Mouse (Mus musculus) lung, embryonic 14.5 days (tissue): ENCODE data around the gene Igf2bp1. TPM values are rescaled to one million over a fixed set of nuclear protein-coding genes. Genes with fewer than 3 reads are reported as not detected.
A peak's percentile ranks its signal among the peaks of the same experiment; 100 is the strongest.

Experiments
- ATAC-seq: fragments of 200-750 bp; cut with Nextera tagmentation; 2 replicates; pipeline ENCODE4 v1.8.0; 2017; ENCODE audit warnings: mild to moderate bottlenecking, moderate TSS enrichment, moderate library complexity; ENCODE audit not compliant: insufficient read depth
- DNase-seq: peaks from one replicate; pipeline ENCODE4 v3.0.0-alpha.2; 2015
- H3K27ac ChIP-seq: fragments of 300-500 bp; sonication (generic); 2 replicates; pipeline ENCODE4 v1.5.1; 2014; ENCODE audit warnings: low read depth, mild to moderate bottlenecking, moderate library complexity
- H3K27me3 ChIP-seq: fragments of 300-500 bp; sonication (generic); 2 replicates; pipeline ENCODE4 v1.6.1; 2014; ENCODE audit warnings: low read length, control low read depth; ENCODE audit not compliant: insufficient read depth
- H3K36me3 ChIP-seq: fragments of 300-500 bp; sonication (generic); 2 replicates; pipeline ENCODE4 v1.6.1; 2014; ENCODE audit warnings: control low read depth; ENCODE audit not compliant: insufficient read depth
- H3K4me1 ChIP-seq: fragments of 300-500 bp; sonication (generic); 2 replicates; pipeline ENCODE4 v1.6.1; 2014; ENCODE audit warnings: antibody characterized with exemption, control low read depth; ENCODE audit not compliant: insufficient read depth
- H3K4me2 ChIP-seq: fragments of 300-500 bp; sonication (generic); 2 replicates; pipeline ENCODE4 v1.6.1; 2014; ENCODE audit warnings: mild to moderate bottlenecking
- H3K4me3 ChIP-seq: fragments of 300-500 bp; sonication (generic); 2 replicates; pipeline ENCODE4 v1.5.1; 2014; ENCODE audit warnings: low read depth, low read length
- H3K9ac ChIP-seq: fragments of 300-500 bp; sonication (generic); 2 replicates; pipeline ENCODE4 v1.6.1; 2014
- H3K9me3 ChIP-seq: fragments of 300-500 bp; sonication (generic); 2 replicates; pipeline ENCODE4 v1.6.1; 2016; ENCODE audit warnings: low read depth, low read length, control low read depth
- CTCF ChIP-seq: IDR thresholded peaks from 2 replicates; pipeline ENCODE4 v1.5.1; 2016; ENCODE audit warnings: antibody characterized with exemption, low read depth
- WGBS: fragments of 180-500 bp; shearing (Covaris S2); extraction: QIAGEN DNeasy Blood & Tissue Kit; methylation state at CpG from one replicate; pipeline ENCODE4 v1.1.7; 2014; 5-methylcytosine and 5-hydroxymethylcytosine counted together
- polyA plus RNA-seq: library from polyadenylated mRNA; unstranded; fragments of >200 nt; fragmentation: Nextera tagmentation; extraction: Ambion mirVana; gene quantifications from 2 replicates; pipeline ENCODE4 v1.2.1, GENCODE M21; 2014

Igf2bp1 gene
- polyA plus RNA-seq, 1 experiment from 2014 or later = 30.9 TPM

- peaks cover 69% of the 10 kb centered on the region for H3K36me3 ChIP-seq
- H3K9me3 ChIP-seq = no peaks in the 10 kb centered on the region
- no peak overlapping the region for H3K4me3 ChIP-seq
- no peak overlapping the region for H3K27ac ChIP-seq
- no peak overlapping the region for H3K4me2 ChIP-seq
- H3K27me3 ChIP-seq = no peaks in the 10 kb centered on the region
- no peaks in the 10 kb centered on the region for H3K4me1 ChIP-seq
- H3K9ac ChIP-seq = no peak overlapping the region
- DNase-seq (no peak), ATAC-seq (no peak)
- WGBS = 81% methylated on average over 11 of the region's 11 CpGs
- no peak for TF ChIP-seq CTCF
Observed at GRCm38 (mm10) chr11:96044803-96045567, 39.2 kb upstream of the Igf2bp1 start.

- H3K4me1 ChIP-seq = peaks cover 6% of the 10 kb centered on the region; the same call in 1 of the 2 replicates
- no peak overlapping the region for H3K4me2 ChIP-seq
- H3K27me3 ChIP-seq = no peaks in the 10 kb centered on the region
- no peaks in the 10 kb centered on the region for H3K9me3 ChIP-seq
- WGBS = 82% methylated on average over 1 of the region's 1 CpGs
- no peak for TF ChIP-seq CTCF
- H3K36me3 ChIP-seq = peaks cover 30% of the 10 kb centered on the region
- H3K27ac ChIP-seq = no peak overlapping the region
- no peak overlapping the region for H3K9ac ChIP-seq
- H3K4me3 ChIP-seq = no peak overlapping the region
- no peak for ATAC-seq
- no peak for DNase-seq
Observed at GRCm38 (mm10) chr11:96038560-96038959, 32.8 kb upstream of the Igf2bp1 start.

- H3K4me3 ChIP-seq = no peak overlapping the region
- peaks cover 6% of the 10 kb centered on the region; the same call in 1 of the 2 replicates for H3K4me1 ChIP-seq
- no peaks in the 10 kb centered on the region for H3K27me3 ChIP-seq
- no peak for DNase-seq
- WGBS = 90% methylated on average over 5 of the region's 5 CpGs
- no peak overlapping the region for H3K9ac ChIP-seq
- H3K4me2 ChIP-seq = no peak overlapping the region
- H3K36me3 ChIP-seq = peaks cover 21% of the 10 kb centered on the region; the same call in 1 of the 2 replicates
- no peak overlapping the region for H3K27ac ChIP-seq
- no peak for ATAC-seq
- TF ChIP-seq CTCF = no peak
- H3K9me3 ChIP-seq = no peaks in the 10 kb centered on the region
Observed at GRCm38 (mm10) chr11:96037499-96037898, 31.8 kb upstream of the Igf2bp1 start.

- Histone ChIP-seq H3K9me3 (no peaks in the 10 kb centered on the region), H3K9ac (peak overlapping the region; percentile 74), H3K27me3 (no peaks in the 10 kb centered on the region), H3K4me2 (peak overlapping the region; percentile 94), H3K36me3 (peaks cover 11% of the 10 kb centered on the region; the same call in 1 of the 2 replicates), H3K4me1 (peaks cover 6% of the 10 kb centered on the region; the same call in 1 of the 2 replicates), H3K27ac (no peak overlapping the region), H3K4me3 (peak overlapping the region; percentile 89)
- ATAC-seq (peak; percentile 47; the same call in 1 of the 2 replicates), DNase-seq (no peak)
- 7% methylated on average over 6 of the region's 6 CpGs for WGBS
- no peak for TF ChIP-seq CTCF
Observed at GRCm38 (mm10) chr11:96035133-96035532, 29.4 kb upstream of the Igf2bp1 start.

GRCm38 (mm10) chr11:96034596-96035052, 28.9 kb upstream of the Igf2bp1 start, which contains the start of gene Snf8:
Gene Snf8 (plus strand): TSS chr11:96034885.
- H3K4me2 ChIP-seq = peak within 1 kb of the TSS; percentile 94
- no peak for TF ChIP-seq CTCF
- peaks cover 11% of the 10 kb centered on the region; the same call in 1 of the 2 replicates for H3K36me3 ChIP-seq
- peak within 1 kb of the TSS; percentile 89 for H3K4me3 ChIP-seq
- H3K9me3 ChIP-seq = no peaks in the 10 kb centered on the region
- no peaks in the 10 kb centered on the region for H3K27me3 ChIP-seq
- peak within 1 kb of the TSS; percentile 74 for H3K9ac ChIP-seq
- H3K27ac ChIP-seq = peak within 1 kb of the TSS; percentile 16; the same call in 1 of the 2 replicates
- peak; percentile 98 for DNase-seq
- peaks cover 6% of the 10 kb centered on the region; the same call in 1 of the 2 replicates for H3K4me1 ChIP-seq
- peak; percentile 73 for ATAC-seq
- under 1% methylated on average over 29 of the region's 29 CpGs for WGBS

GRCm38 (mm10) chr11:96034116-96034515, 28.4 kb upstream of the Igf2bp1 start:
- no peak overlapping the region for H3K27ac ChIP-seq

GRCm38 (mm10) chr11:96033264-96033663, 27.5 kb upstream of the Igf2bp1 start:
- H3K27ac ChIP-seq = no peak overlapping the region
- H3K4me1 ChIP-seq = peaks cover 6% of the 10 kb centered on the region; the same call in 1 of the 2 replicates
- H3K36me3 ChIP-seq = no peaks in the 10 kb centered on the region
- TF ChIP-seq CTCF = peak; percentile 36
- 90% methylated on average over 3 of the region's 3 CpGs for WGBS
- H3K4me3 ChIP-seq = no peak overlapping the region
- H3K9me3 ChIP-seq = no peaks in the 10 kb centered on the region
- ATAC-seq = no peak
- peak; percentile 50 for DNase-seq
- H3K9ac ChIP-seq = no peak overlapping the region
- no peaks in the 10 kb centered on the region for H3K27me3 ChIP-seq
- no peak overlapping the region for H3K4me2 ChIP-seq

More at GRCm38 (mm10) chr11:96034116-96034515, 28.4 kb upstream of the Igf2bp1 start:
- Histone ChIP-seq H3K4me1 (peaks cover 6% of the 10 kb centered on the region; the same call in 1 of the 2 replicates), H3K27me3 (no peaks in the 10 kb centered on the region), H3K4me2 (peak overlapping the region; percentile 94), H3K36me3 (peaks cover 7% of the 10 kb centered on the region; the same call in 1 of the 2 replicates), H3K9me3 (no peaks in the 10 kb centered on the region), H3K4me3 (peak overlapping the region; percentile 89), H3K9ac (peak overlapping the region; percentile 74)
- ATAC-seq (no peak), DNase-seq (peak; percentile 18)
- no peak for TF ChIP-seq CTCF
- WGBS = 40% methylated on average over 8 of the region's 8 CpGs
